Mouse (Mus musculus): ENCODE data around the gene Gm28374.
"Not testable (repeated sequence)": the region's sequence is repeated elsewhere in the genome, so short reads cannot be mapped to it uniquely, and the experiment has no call there.

The Gm28374 gene

DNA sequence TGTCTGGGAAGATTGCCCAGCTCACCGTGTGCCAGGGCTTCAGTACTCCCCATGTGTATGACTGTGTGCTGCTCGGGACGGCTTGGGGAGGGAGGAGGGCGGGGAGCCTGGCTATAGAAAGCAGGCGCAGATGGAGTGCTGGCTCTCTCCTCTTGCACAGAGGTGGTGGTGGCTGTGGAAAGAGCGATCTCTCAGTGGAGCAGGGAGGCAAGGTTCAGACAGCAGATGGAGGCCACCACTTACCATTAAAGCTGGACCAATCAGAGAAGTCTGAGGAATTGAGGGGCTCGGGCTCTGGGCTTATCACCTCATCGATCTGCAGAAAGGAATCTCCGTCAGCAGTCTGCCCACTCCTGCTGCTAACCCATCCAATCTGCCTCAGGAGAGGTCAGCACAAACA is at the start of gene Gm28374:
Gene Gm28374 (minus strand): TSS at position 101 of the 400 bp plus-strand sequence.
- DNase-seq (ENCODE audit: low spot score in 2 of 2), result no peak

DNA sequence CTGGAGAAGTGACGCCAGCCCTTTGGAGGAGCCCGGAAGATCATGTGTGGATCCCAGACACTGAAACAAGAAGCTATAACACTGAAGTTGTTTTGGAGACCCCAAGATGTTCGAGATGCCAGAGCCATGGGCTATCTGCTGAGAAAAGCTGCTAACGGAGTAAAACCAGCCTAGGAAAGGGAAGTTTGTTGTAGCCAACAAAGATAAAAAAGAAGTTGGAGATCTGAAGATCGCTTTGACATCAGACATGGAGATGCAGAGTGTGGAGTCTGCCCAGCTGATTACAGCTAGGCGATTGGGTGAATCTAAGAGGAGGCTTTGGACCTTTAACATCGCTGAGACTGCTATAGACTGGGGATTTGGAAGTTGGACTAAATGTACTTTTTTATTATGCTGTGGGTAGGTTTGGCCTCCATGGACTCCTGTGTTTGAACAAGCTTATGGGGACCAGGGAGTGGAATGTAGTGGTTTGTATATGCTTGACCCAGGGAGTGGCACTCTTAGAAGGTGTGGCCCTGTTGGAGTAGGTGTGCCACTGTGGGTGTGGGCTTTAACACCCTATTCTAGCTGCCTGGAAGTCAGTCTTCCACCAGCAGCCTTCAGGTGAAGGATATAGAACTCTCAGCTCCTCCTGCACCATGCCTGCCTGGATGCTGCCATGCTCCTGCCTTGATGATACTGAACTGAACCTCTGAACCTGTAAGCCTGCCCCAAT is 48.5 kb upstream of the Gm28374 start:
- DNase-seq (ENCODE audit: low spot score in 2 of 2), result not testable (repeated sequence)

DNA sequence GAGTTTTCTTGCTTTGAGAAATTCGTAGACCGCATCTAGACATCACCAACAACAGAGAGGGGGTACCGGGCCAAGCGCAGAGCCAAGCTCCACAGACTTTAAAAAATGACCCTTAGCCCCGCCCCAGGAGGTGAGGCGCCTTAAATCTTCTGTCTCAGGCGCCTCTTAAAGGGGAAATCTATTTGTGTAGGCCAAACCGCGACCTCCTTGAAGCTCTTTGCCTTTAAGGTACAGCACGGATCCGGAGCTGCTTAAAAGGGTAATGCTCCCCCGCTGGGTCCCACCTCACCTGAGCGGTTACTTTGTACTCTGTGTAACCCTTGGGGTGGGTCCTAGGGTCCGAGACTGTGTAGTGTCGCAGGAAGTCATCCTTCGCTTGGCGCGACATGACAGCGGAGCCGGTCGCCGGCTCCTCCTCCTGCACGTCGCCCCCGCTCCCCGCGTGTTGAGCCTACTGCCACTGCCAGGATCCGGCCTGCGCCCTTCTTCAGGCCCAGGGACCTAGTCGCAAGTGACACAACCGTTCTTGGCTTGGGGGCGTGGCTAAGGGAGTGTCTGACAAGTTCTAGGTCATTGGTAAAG is 45.8 kb upstream of the Gm28374 start, which contains the start of gene Snx15:
Gene Snx15 (minus strand): TSS at position 545 of the 582 bp plus-strand sequence.
- DNase-seq (ENCODE audit: low spot score in 2 of 2), result peak; percentile 91 to 94

DNA sequence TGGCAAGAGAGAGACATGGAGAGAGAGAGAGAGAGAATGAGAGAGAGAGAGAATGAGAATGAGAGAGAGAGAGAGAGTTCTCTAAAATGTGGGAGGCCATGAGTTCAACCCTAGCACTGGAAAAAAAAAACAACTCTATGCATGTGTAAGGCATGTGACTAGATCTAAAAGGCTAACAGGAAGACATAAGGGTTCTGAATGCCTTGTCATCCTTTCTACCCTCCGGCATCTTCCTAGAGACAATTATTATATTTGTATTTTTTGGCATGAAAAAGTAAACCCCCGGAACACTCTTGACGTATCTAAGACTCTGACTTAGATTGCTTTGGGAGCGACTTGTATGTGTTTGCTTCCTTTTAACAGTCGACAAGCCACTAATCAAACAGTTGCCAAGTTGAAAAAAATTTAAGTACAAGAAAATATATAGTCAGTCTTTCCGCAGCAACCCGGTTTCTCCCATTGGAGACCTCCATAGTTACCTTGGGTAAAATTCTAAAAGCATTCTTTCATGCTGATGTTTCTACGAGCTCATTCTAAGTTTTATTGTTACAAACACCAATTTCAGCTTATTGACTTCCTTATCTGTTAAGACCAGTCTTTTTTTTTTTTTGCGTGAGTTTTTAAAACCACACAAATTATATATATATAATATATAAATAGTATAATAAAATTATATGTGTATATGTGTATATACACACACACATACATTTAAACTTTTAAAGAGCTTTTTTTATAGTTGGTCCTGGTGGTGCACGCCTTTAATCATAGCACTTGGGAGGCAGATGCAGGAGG is 44.9 kb upstream of the Gm28374 start:
- no peak for DNase-seq (ENCODE audit: low spot score in 2 of 2)

DNA sequence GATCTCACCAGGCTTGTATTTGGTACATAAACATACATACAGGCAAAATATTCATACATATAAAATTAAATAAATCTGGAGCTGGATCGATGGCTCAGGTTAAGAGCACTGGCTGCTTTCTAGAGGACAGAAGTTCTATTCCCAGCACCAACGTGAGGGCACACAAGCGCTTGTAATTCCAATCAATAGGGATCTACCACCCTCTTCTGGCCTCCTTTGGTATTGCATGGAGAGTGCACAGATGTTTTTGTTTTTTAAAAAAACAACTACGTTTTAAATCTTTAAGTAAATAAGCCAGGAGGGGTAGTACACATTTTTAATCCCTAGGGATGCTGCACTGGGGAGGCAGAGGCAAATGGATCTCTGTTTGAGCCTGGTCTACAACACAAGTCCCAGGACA is 44.2 kb upstream of the Gm28374 start:
- DNase-seq (ENCODE audit: low spot score in 2 of 2), result no peak

GRCm38 (mm10) chr19:6124898-6125297 is 42.8 kb upstream of the Gm28374 start:
- DNase-seq (ENCODE audit: low spot score in 2 of 2), result no peak

GRCm38 (mm10) chr19:6123330-6123729 is 41.3 kb upstream of the Gm28374 start:
- no peak for DNase-seq (ENCODE audit: low spot score in 2 of 2)

GRCm38 (mm10) chr19:6121761-6122160 is 39.7 kb upstream of the Gm28374 start:
- DNase-seq (ENCODE audit: low spot score in 2 of 2), result no peak

DNA sequence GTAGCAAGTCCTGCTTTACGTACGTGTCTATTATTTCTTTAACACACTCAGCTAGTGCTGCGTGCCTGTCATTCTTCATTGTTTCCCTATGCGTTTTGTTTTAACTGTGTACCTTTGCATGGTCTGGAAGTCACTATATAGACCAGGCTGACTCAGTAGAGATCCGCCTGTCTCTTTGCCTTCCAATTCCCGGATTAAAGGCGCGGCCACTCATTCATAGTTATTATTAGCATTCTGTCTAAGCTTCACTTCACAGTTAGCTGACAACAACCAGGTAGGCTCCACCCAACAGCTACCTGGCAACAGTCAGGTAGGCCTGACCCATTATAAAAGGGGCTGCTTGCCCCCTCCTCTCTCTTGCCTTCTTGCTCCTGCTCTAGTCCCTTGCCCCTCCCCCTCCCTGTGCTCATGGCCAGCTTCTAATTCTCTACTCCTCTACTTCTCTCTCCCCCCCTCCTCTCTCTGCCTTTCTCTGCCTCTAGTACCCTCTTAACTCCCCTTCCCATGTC is 36.7 kb upstream of the Gm28374 start:
- DNase-seq (ENCODE audit: low spot score in 2 of 2), result no peak

DNA sequence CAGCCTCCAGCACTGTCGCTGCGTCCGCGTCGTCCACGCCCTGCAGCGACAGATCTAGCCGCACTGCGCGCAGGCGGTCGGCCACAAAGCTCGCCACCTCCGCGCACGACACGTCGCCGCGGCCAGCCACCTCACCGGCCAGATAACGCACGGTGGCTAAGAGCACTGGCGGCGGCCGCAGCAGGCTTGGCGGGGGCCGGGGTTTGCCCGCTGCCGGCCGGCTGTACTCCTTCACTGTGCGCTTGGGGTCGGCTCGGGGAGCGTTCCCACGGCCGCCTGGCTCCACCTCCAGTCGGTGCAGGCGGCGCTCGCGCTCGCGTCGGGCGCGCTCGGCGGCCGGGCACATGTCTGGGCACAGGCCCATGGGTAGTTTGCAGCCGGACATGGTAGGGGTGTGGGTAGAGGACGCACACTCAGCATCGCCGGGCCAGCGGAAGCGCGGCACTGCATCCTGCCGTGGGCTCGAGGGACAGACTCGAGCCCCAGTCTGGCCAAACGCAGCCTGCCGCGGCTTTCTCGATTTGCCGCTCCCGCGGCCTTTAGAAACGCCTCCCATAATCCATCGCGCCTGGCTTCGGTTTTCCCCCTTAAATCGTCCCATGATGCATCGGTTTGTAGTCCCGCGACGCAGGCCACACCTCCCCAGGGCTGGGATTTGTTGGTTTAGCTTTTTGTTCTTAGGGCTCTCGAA is 36.1 kb upstream of the Gm28374 start, which contains the start of gene Sac3d1:
Gene Sac3d1 (minus strand): TSS at position 665 of the 691 bp plus-strand sequence.
- peak; percentile 81 to 86 for DNase-seq (ENCODE audit: low spot score in 2 of 2)

DNA sequence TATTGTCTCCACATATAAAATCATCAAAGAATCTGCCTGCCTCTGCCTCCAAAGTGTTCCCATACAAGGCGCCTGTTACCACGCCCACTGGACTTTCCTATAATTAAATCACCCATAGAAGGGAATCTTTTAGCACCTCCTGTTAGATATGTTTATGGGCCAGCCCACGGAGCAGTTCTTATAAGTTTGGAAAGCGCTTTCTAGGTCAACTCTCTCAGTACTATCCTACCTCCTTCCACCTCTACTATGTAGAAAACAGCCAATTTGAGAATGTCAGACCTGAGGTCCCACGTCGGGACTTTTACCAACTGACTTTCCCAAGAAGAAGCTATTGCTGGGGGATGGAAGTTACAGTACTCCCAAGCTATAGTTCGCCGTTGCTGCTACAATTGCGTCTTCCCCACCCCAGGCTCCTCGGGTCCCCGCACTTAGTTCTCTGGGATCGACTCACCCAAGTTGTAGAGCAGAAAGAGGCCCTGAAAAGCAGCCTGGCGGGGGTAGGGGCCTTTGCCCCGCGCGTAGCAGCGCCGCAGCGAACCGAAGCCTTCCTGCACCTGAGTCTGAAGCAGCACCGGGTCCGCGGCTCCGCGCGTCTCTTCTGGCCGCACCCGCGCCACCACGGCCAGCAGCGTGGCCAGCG is 35.4 kb upstream of the Gm28374 start:
- no peak for DNase-seq (ENCODE audit: low spot score in 2 of 2)

DNA sequence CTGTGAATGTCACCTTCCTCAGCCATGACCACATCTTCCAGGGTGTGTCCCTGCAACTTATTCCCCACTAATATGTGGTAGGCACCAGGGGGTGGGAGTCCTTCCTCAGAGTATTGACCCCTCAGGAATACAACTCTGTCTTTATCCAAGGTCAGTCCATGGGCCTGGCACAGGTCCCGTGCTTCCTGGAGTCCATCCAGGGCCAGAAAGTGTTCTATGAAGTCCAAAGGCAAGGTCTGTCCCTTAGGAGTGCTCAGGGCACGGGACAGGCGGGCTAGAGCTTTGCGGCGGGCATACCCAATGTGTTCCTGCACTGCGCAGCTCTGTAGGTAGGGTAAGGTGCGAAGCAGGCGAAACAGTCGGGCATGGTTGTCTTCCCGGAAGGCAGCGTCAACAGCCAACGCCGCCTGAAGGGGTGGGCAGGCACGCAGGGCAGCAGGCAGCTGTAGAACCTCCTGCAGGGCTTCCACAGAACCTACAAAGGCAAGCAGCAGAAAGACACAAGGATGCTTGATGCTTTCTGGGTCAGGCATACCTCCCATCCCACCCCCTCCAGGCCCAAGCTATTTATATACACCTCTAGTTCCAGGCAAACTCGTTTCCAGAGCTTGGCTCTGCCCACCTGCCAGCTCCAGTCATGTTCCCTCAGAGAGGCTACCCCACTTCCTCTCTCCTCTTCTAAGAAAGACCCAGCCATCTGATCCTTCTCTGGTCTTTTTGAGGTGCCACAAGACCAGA is 34.2 kb upstream of the Gm28374 start:
- DNase-seq (ENCODE audit: low spot score in 2 of 2), result no peak

DNA sequence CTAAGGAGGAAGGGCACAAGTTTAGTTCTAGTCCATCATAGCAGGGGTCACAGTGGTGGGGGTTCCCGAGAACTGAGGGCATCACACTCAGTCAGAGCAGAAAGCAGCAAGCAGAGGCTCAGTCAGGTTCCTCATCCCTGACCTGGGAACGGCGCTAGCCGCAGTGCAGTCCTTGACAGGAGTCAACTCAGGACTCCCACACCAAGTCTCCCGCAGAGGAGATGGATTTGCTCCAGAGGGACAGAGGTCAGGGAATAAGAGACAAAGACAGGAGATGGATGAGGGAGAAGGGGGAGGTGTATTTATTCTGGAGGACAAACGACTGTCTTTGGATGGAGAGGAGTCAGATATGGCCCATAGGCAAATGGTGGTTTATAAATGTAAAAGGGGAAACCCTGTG is 31.1 kb upstream of the Gm28374 start:
- no peak for DNase-seq (ENCODE audit: low spot score in 2 of 2)

DNA sequence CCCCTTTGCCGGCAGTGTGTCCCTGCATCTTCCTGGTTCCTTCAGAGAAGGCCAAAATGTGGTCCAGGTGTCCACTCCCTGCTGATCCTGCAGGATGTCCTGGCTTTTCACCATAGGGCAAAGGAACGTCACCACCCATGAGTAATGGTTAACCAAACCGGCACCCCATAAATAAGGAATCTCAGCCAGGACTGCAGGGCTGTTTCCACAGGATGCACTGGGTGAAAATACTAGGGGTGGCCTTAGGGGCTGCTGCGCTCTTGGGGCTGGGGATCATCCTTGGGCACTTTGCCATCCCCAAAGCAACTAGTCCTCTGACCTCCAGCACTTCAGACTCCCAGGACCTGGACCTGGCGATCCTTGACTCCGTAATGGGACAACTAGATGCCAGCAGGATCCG is 23.5 kb upstream of the Gm28374 start, which contains the start of gene Naaladl1:
Gene Naaladl1 (plus strand): TSS at position 197 of the 400 bp plus-strand sequence.
- no peak for DNase-seq (ENCODE audit: low spot score in 2 of 2)

GRCm38 (mm10) chr19:6104476-6104875 is 22.4 kb upstream of the Gm28374 start:
- no peak for DNase-seq (ENCODE audit: low spot score in 2 of 2)

- DNase-seq (ENCODE audit: low spot score in 2 of 2), result no peak
Measured at GRCm38 (mm10) chr19:6102169-6102853, 20.3 kb upstream of the Gm28374 start.

DNA sequence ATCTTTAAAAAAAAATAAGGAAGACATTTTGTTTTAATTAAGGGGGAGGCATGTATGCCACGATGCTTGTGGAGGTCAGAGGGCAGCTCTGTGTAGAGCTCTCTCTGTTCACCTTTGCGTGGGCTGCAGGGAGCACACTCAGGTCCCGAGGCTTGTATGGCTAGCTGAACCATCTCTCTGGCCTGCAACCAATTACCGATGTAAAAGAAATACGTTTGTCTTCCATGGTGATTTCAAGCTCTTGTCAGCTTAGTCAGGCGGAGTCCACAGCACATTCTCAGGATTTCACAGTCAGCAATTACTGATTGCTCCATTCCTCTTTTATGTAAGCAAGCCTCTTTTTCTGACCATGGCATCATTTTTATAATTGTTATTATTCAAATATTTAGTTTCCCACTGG is 19.1 kb upstream of the Gm28374 start:
- no peak for DNase-seq (ENCODE audit: low spot score in 2 of 2)

GRCm38 (mm10) chr19:6097847-6098246 is 15.8 kb upstream of the Gm28374 start:
- no peak for DNase-seq (ENCODE audit: low spot score in 2 of 2)

GRCm38 (mm10) chr19:6094119-6094518 is 12.1 kb upstream of the Gm28374 start, which contains the start of gene AC131692.1:
Gene AC131692.1, plus strand, starts transcription at chr19:6094419.
- no peak for DNase-seq (ENCODE audit: low spot score in 2 of 2)

- DNase-seq (ENCODE audit: low spot score in 2 of 2), result no peak
Measured at GRCm38 (mm10) chr19:6088841-6089240, 6.8 kb upstream of the Gm28374 start.

All from frontal cortex, postnatal 14 days (tissue).